In the genomic region with DNA sequence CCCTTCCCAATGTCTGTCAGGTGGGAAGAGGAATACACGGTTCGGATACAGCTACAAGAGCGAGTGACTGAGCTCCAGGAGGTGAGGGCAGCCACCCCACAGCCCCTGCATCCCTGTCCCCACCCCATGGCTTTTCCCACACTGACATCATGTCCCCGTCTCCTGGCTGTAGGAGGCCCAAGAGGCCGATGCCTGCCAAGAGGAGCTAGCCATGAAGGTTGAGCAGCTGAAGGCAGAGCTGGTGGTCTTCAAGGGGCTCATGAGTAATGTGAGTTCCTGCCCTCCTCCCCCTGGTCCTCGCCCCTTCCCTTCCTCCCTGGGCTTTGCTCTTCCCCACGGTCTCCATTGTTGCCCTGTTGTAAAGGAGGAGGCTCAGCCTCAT, we compare ENCODE assay signal across 13 mouse cellular contexts. TPM values are rescaled to one million over a fixed set of nuclear protein-coding genes. Genes with fewer than 3 reads are reported as not detected.
DNase-seq lines count a peak whose midpoint lies in the region; ATAC-seq and TF ChIP-seq lines count a peak whose summit lies in the region.
"Had no signal": no experiment of that assay in that cellular context is flagged by ENCODE, and none has a peak within 500 bp of the region (broad histone marks: within the 10 kb centered on the region; RNA-seq: fewer than 3 reads in every experiment).

No protein-coding gene starts in this region.

- H3K9ac ChIP-seq in heart, embryonic 14.5 days (ENCODE audit: low read length): peak overlapping the region; percentile 70
- no peak overlapping the region for H3K9ac ChIP-seq in embryonic facial prominence, embryonic 15.5 days
- H3K9ac ChIP-seq in limb, embryonic 14.5 days (ENCODE audit: low read depth, low read length, severe bottlenecking): 0 out of 2 replicates have a peak overlapping the region, but pooled peaks have one; percentile 7
- H3K9ac ChIP-seq: forebrain, postnatal 0 days had no signal

- H3K27ac ChIP-seq in heart, embryonic 14.5 days (replicated peaks in 1 of 2; ENCODE audit: control insufficient read depth in 1 of 2, insufficient read depth in 1 of 2, low read depth in 2 of 2, low read length in 2 of 2): peak overlapping the region; percentile 79 to 95
- H3K27ac ChIP-seq in embryonic facial prominence, embryonic 15.5 days (replicated peaks): peak overlapping the region; percentile 78
- H3K27ac ChIP-seq in limb, embryonic 14.5 days (replicated peaks; ENCODE audit: low read depth, low read length): peak overlapping the region; percentile 67

- H3K36me3 ChIP-seq in heart, embryonic 14.5 days (ENCODE audit: control insufficient read depth, insufficient read depth, low read length): peaks cover 35% of the 10 kb centered on the region
- peaks cover 71% of the 10 kb centered on the region for H3K36me3 ChIP-seq in megakaryocyte, embryonic 14.5 days (replicated peaks; ENCODE audit: low read length)
- H3K36me3 ChIP-seq in embryonic facial prominence, embryonic 15.5 days: peaks cover 22% of the 10 kb centered on the region; the same call in 1 of the 2 replicates
- H3K36me3 ChIP-seq in limb, embryonic 14.5 days (ENCODE audit: control insufficient read depth, insufficient read depth, low read length): peaks cover 40% of the 10 kb centered on the region

- H3K4me1 ChIP-seq in heart, embryonic 14.5 days (ENCODE audit: control insufficient read depth in 2 of 2, insufficient read depth in 2 of 2, low read length in 2 of 2): peaks cover 36 to 52% of the 10 kb centered on the region in 2 experiments
- H3K4me1 ChIP-seq in megakaryocyte, embryonic 14.5 days: peaks cover 81% of the 10 kb centered on the region
- peaks cover 50% of the 10 kb centered on the region for H3K4me1 ChIP-seq in embryonic facial prominence, embryonic 15.5 days
- peaks cover 20% of the 10 kb centered on the region for H3K4me1 ChIP-seq in limb, embryonic 14.5 days (ENCODE audit: control insufficient read depth, insufficient read depth, low read length)

- H3K27me3 ChIP-seq in heart, embryonic 14.5 days (ENCODE audit: control insufficient read depth, insufficient read depth, low read length): no peaks in the 10 kb centered on the region
- H3K27me3 ChIP-seq in megakaryocyte, embryonic 14.5 days (replicated peaks): no peaks in the 10 kb centered on the region
- H3K27me3 ChIP-seq in embryonic facial prominence, embryonic 15.5 days: no peaks in the 10 kb centered on the region
- H3K27me3 ChIP-seq in limb, embryonic 14.5 days (ENCODE audit: control insufficient read depth, insufficient read depth, low read length): no peaks in the 10 kb centered on the region

- H3K9me3 ChIP-seq in heart, embryonic 14.5 days (ENCODE audit: control insufficient read depth, low read length): no peaks in the 10 kb centered on the region
- H3K9me3 ChIP-seq in megakaryocyte, embryonic 14.5 days: no peaks in the 10 kb centered on the region
- no peaks in the 10 kb centered on the region for H3K9me3 ChIP-seq in embryonic facial prominence, embryonic 15.5 days (replicated peaks)
- H3K9me3 ChIP-seq in limb, embryonic 14.5 days (ENCODE audit: control insufficient read depth, low read length): no peaks in the 10 kb centered on the region

- DNase-seq in heart, adult 18-20 months: no peak
- no peak for DNase-seq in limb, embryonic 14.5 days (ENCODE audit: low spot score)
- no peak for DNase-seq in embryo, embryonic 10.5 days (ENCODE audit: low spot score)
- DNase-seq in ovary, adult 18-20 months (ENCODE audit: low spot score): no peak
- DNase-seq: embryo, embryonic 11 days; lung, adult 2 months; right cerebral cortex, postnatal 25 days; thymus, postnatal 25 days had no signal

- WGBS in heart, embryonic 14.5 days: 53% methylated on average over 7 of the region's 7 CpGs
- 79% methylated on average over 7 of the region's 7 CpGs for WGBS in embryonic facial prominence, embryonic 15.5 days
- 69% methylated on average over 7 of the region's 7 CpGs for WGBS in limb, embryonic 14.5 days

- peak overlapping the region; percentile 87 for H3K4me2 ChIP-seq in heart, embryonic 14.5 days (ENCODE audit: low read length)
- H3K4me2 ChIP-seq in embryonic facial prominence, embryonic 15.5 days (replicated peaks): no peak overlapping the region
- H3K4me2 ChIP-seq in limb, embryonic 14.5 days (replicated peaks; ENCODE audit: low read depth, low read length, severe bottlenecking): no peak overlapping the region

- ATAC-seq in heart, embryonic 14.5 days (ENCODE audit: insufficient number of reproducible peaks, insufficient read depth, low FRiP score, low read depth): no peak
- ATAC-seq in megakaryocyte, adult 5-6 weeks (ENCODE audit: poor library complexity, severe bottlenecking): no peak
- no peak for ATAC-seq in embryonic facial prominence, embryonic 15.5 days (ENCODE audit: insufficient number of reproducible peaks, low FRiP score, low TSS enrichment, low read depth)
- ATAC-seq in limb, embryonic 14.5 days (ENCODE audit: low FRiP score, low read depth): no peak
- ATAC-seq: forebrain, postnatal 0 days had no signal

- H3K4me3 ChIP-seq in heart, embryonic 14.5 days (ENCODE audit: control insufficient read depth in 1 of 2, insufficient read depth in 1 of 2, low read depth in 1 of 2, low read length in 2 of 2): peak overlapping the region in 1 of 2 experiments; percentile 19; a peak in 1 of 4 replicates
- H3K4me3 ChIP-seq in megakaryocyte, embryonic 14.5 days (replicated peaks): peak overlapping the region; percentile 34
- H3K4me3 ChIP-seq in embryonic facial prominence, embryonic 15.5 days (replicated peaks): no peak overlapping the region
- no peak overlapping the region for H3K4me3 ChIP-seq in limb, embryonic 14.5 days (replicated peaks; ENCODE audit: low read length)

- TF ChIP-seq POLR2A in limb, embryonic 14.5 days (IDR thresholded peaks at IDR 0.05; ENCODE audit: borderline replicate concordance, extremely low read depth, insufficient read depth, insufficient read length): no peak

RNA-seq across cellular contexts. Expression of a gene that starts 4.5 kb away (rescaled TPM):
- 8.7 and 9.7 TPM in 2 replicates for polyA plus RNA-seq in heart, embryonic 14.5 days (2014; fragmentation: Nextera tagmentation; extraction: Ambion mirVana)
- total RNA-seq in heart, adult 18-20 months (2021): 1 to 10 TPM; 5.0 to 5.9 TPM
- polyA plus RNA-seq in megakaryocyte, embryonic 14.5 days (2012; ENCODE audit: insufficient read depth, low replicate concordance): 20.6 and 36.4 TPM in 2 replicates
- total RNA-seq in megakaryocyte, adult 5-6 weeks (2015): 18.6 and 20.1 TPM in 2 replicates
- 14.3 and 21.7 TPM in 2 replicates for total RNA-seq in megakaryocyte, adult 5-6 weeks (2017)
- polyA plus RNA-seq in embryonic facial prominence, embryonic 15.5 days (2015; fragmentation: Nextera tagmentation; extraction: Ambion mirVana): 30.3 and 37.6 TPM in 2 replicates
- polyA plus RNA-seq in limb, embryonic 14.5 days (2012; rRNA removed): 64.7 and 78.6 TPM in 2 replicates
- polyA plus RNA-seq in limb, embryonic 14.5 days (2014; fragmentation: Nextera tagmentation; extraction: Ambion mirVana): 25.9 and 34.1 TPM in 2 replicates

RNA-seq across cellular contexts. Expression of a gene that starts 16.7 kb away (rescaled TPM):
- 4,765 and 5,242 TPM in 2 replicates for polyA plus RNA-seq in heart, embryonic 14.5 days (2014; fragmentation: Nextera tagmentation; extraction: Ambion mirVana)
- 1,000 to 10,000 TPM; 4,422 to 5,568 TPM for total RNA-seq in heart, adult 18-20 months (2021)
- polyA plus RNA-seq in megakaryocyte, embryonic 14.5 days (2012; ENCODE audit: insufficient read depth, low replicate concordance): 5,967 and 19,384 TPM in 2 replicates
- 2,892 and 2,923 TPM in 2 replicates for total RNA-seq in megakaryocyte, adult 5-6 weeks (2015)
- 1,028 and 1,070 TPM in 2 replicates for total RNA-seq in megakaryocyte, adult 5-6 weeks (2017)
- polyA plus RNA-seq in embryonic facial prominence, embryonic 15.5 days (2015; fragmentation: Nextera tagmentation; extraction: Ambion mirVana): 1,507 and 1,606 TPM in 2 replicates
- 3,758 and 4,454 TPM in 2 replicates for polyA plus RNA-seq in limb, embryonic 14.5 days (2012; rRNA removed)
- 1,656 and 1,691 TPM in 2 replicates for polyA plus RNA-seq in limb, embryonic 14.5 days (2014; fragmentation: Nextera tagmentation; extraction: Ambion mirVana)

RNA-seq across cellular contexts. Expression of a gene that starts 17.9 kb away (rescaled TPM):
- 35.3 and 36.6 TPM in 2 replicates for polyA plus RNA-seq in heart, embryonic 14.5 days (2014; fragmentation: Nextera tagmentation; extraction: Ambion mirVana)
- 10 to 100 TPM; 19.2 to 20.1 TPM for total RNA-seq in heart, adult 18-20 months (2021)
- polyA plus RNA-seq in megakaryocyte, embryonic 14.5 days (2012; ENCODE audit: insufficient read depth, low replicate concordance): 18.4 and 24.5 TPM in 2 replicates
- total RNA-seq in megakaryocyte, adult 5-6 weeks (2015): 8.5 and 12.1 TPM in 2 replicates
- total RNA-seq in megakaryocyte, adult 5-6 weeks (2017): 22.6 and 24.6 TPM in 2 replicates
- 57.5 and 58.3 TPM in 2 replicates for polyA plus RNA-seq in embryonic facial prominence, embryonic 15.5 days (2015; fragmentation: Nextera tagmentation; extraction: Ambion mirVana)
- 43.7 and 48.5 TPM in 2 replicates for polyA plus RNA-seq in limb, embryonic 14.5 days (2012; rRNA removed)
- 54.2 TPM in 2 replicates for polyA plus RNA-seq in limb, embryonic 14.5 days (2014; fragmentation: Nextera tagmentation; extraction: Ambion mirVana)

RNA-seq across cellular contexts. Expression of a gene that starts 41.9 kb away (rescaled TPM):
- polyA plus RNA-seq in heart, embryonic 14.5 days (2014; fragmentation: Nextera tagmentation; extraction: Ambion mirVana): 66.0 and 67.5 TPM in 2 replicates
- total RNA-seq in heart, adult 18-20 months (2021): 10 to 100 TPM; 12.2 to 15.6 TPM
- polyA plus RNA-seq in megakaryocyte, embryonic 14.5 days (2012; ENCODE audit: insufficient read depth, low replicate concordance): 92.0 and 141 TPM in 2 replicates
- total RNA-seq in megakaryocyte, adult 5-6 weeks (2015): 195 and 225 TPM in 2 replicates
- 181 and 231 TPM in 2 replicates for total RNA-seq in megakaryocyte, adult 5-6 weeks (2017)
- 97.2 and 98.7 TPM in 2 replicates for polyA plus RNA-seq in embryonic facial prominence, embryonic 15.5 days (2015; fragmentation: Nextera tagmentation; extraction: Ambion mirVana)
- polyA plus RNA-seq in limb, embryonic 14.5 days (2012; rRNA removed): 250 and 270 TPM in 2 replicates
- polyA plus RNA-seq in limb, embryonic 14.5 days (2014; fragmentation: Nextera tagmentation; extraction: Ambion mirVana): 82.9 and 96.9 TPM in 2 replicates

RNA-seq across cellular contexts. Expression of a gene that starts 42.0 kb away (rescaled TPM):
- 261 and 264 TPM in 2 replicates for polyA plus RNA-seq in heart, embryonic 14.5 days (2014; fragmentation: Nextera tagmentation; extraction: Ambion mirVana)
- 100 to 1,000 TPM; 316 to 366 TPM for total RNA-seq in heart, adult 18-20 months (2021)
- polyA plus RNA-seq in megakaryocyte, embryonic 14.5 days (2012; ENCODE audit: insufficient read depth, low replicate concordance): 68.3 and 124 TPM in 2 replicates
- total RNA-seq in megakaryocyte, adult 5-6 weeks (2015): 91.9 and 106 TPM in 2 replicates
- total RNA-seq in megakaryocyte, adult 5-6 weeks (2017): 72.8 and 81.9 TPM in 2 replicates
- 198 and 212 TPM in 2 replicates for polyA plus RNA-seq in embryonic facial prominence, embryonic 15.5 days (2015; fragmentation: Nextera tagmentation; extraction: Ambion mirVana)
- 56.5 and 75.0 TPM in 2 replicates for polyA plus RNA-seq in limb, embryonic 14.5 days (2012; rRNA removed)
- 189 and 199 TPM in 2 replicates for polyA plus RNA-seq in limb, embryonic 14.5 days (2014; fragmentation: Nextera tagmentation; extraction: Ambion mirVana)
